Mouse (Mus musculus) CH12.LX (cell line): ENCODE data around the gene Kri1. TPM values are rescaled to one million over a fixed set of nuclear protein-coding genes. Genes with fewer than 3 reads are reported as not detected.
A peak's percentile ranks its signal among the peaks of the same experiment; 100 is the strongest.

ENCODE experiments used
- DNase-seq: peaks from one replicate; pipeline ENCODE4 v3.0.0-alpha.2; 2013; ENCODE audit errors: extremely low read depth
- H3K27ac ChIP-seq: 2 replicates; pipeline ENCODE4 v1.5.1; 2012; ENCODE audit warnings: low read depth, mild to moderate bottlenecking, control low read depth, moderate library complexity; ENCODE audit not compliant: insufficient read depth
- H3K27me3 ChIP-seq: replicated peaks from 2 replicates; pipeline ENCODE3; 2012; ENCODE audit warnings: inconsistent platforms
- H3K36me3 ChIP-seq, 2 experiments: replicated peaks in 1 of 2; 2 replicates each; pipeline versions ENCODE3 to v1.6.1; 2012; ENCODE audit warnings: inconsistent platforms in 1 of 2, low read length in 1 of 2, mild to moderate bottlenecking in 1 of 2, mixed read lengths in 1 of 2, moderate library complexity in 1 of 2; ENCODE audit not compliant: control insufficient read depth in 1 of 2, insufficient read depth in 1 of 2
- H3K4me1 ChIP-seq, 2 experiments: 2 replicates each; pipeline ENCODE4 v1.6.1; 2012; ENCODE audit warnings: inconsistent platforms in 1 of 2, moderate library complexity in 1 of 2; ENCODE audit not compliant: insufficient read depth in 2 of 2, control insufficient read depth in 1 of 2
- H3K4me2 ChIP-seq: 2 replicates; pipeline ENCODE4 v1.6.1; 2012; ENCODE audit warnings: low read depth, mild to moderate bottlenecking, control low read depth; ENCODE audit not compliant: poor library complexity, insufficient read depth, severe bottlenecking
- H3K4me3 ChIP-seq, 3 experiments: fragments of 150-350 bp in 1 of 3; sonication (generic) in 1 of 3; replicated peaks in 1 of 3; 2 replicates each; pipeline versions ENCODE3 to v1.5.1; 2011 to 2012; ENCODE audit warnings: low read depth in 2 of 3, low read length in 2 of 3, mild to moderate bottlenecking in 2 of 3, moderate library complexity in 2 of 3, control low read depth in 1 of 3, improper control_type of control experiment in 1 of 3, inconsistent platforms in 1 of 3, mixed read lengths in 1 of 3; ENCODE audit not compliant: poor library complexity in 1 of 3
- H3K79me2 ChIP-seq: replicated peaks from 2 replicates; pipeline ENCODE4 v1.6.1; 2012; ENCODE audit warnings: mild to moderate bottlenecking, moderate library complexity; ENCODE audit not compliant: control insufficient read depth, poor library complexity, insufficient read depth, severe bottlenecking; ENCODE audit errors: extremely low read depth
- H3K9ac ChIP-seq: 2 replicates; pipeline ENCODE4 v1.6.1; 2012; ENCODE audit warnings: low read depth, mild to moderate bottlenecking, control low read depth, moderate library complexity; ENCODE audit not compliant: insufficient read depth
- H3K9me3 ChIP-seq: replicated peaks from 2 replicates; pipeline ENCODE3; 2012; ENCODE audit warnings: low read length, inconsistent platforms, mixed read lengths
- CTCF ChIP-seq, 2 experiments: IDR thresholded peaks in 1 of 2; conservative IDR thresholded peaks in 1 of 2; 2 replicates each; pipeline ENCODE4 v1.5.1; 2011 to 2012; ENCODE audit warnings: low read depth in 2 of 2, low read length in 2 of 2, improper control_type of control experiment in 1 of 2, inconsistent platforms in 1 of 2, mild to moderate bottlenecking in 1 of 2, moderate library complexity in 1 of 2
- JUN ChIP-seq: IDR thresholded peaks from 2 replicates; pipeline ENCODE4 v1.6.1; 2011; ENCODE audit warnings: low read depth, mild to moderate bottlenecking, low read length, improper control_type of control experiment, moderate library complexity; ENCODE audit not compliant: insufficient read depth
- JUND ChIP-seq: conservative IDR thresholded peaks from 2 replicates; pipeline ENCODE4 v1.6.1; 2011; ENCODE audit warnings: low read depth, low read length, improper control_type of control experiment
- MEF2A ChIP-seq: IDR thresholded peaks from 2 replicates; pipeline ENCODE4 v1.6.1; 2014; ENCODE audit warnings: low read depth, mild to moderate bottlenecking, inconsistent platforms, low read length, improper control_type of control experiment, borderline replicate concordance
- POLR2AphosphoS2 ChIP-seq: IDR thresholded peaks from 2 replicates; pipeline ENCODE4 v1.6.1; 2011; ENCODE audit warnings: low read depth, low read length, improper control_type of control experiment
- RAD21 ChIP-seq: IDR thresholded peaks from 2 replicates; pipeline ENCODE4 v1.6.1; 2011; ENCODE audit warnings: low read depth, mild to moderate bottlenecking, low read length, improper control_type of control experiment, moderate library complexity
- SMC3 ChIP-seq: IDR thresholded peaks from 2 replicates; pipeline ENCODE4 v1.6.1; 2011; ENCODE audit warnings: low read depth, low read length, improper control_type of control experiment
- ZC3H11A ChIP-seq: IDR thresholded peaks from 2 replicates; pipeline ENCODE4 v1.6.1; 2012; ENCODE audit warnings: low read depth, mild to moderate bottlenecking, inconsistent platforms, low read length, improper control_type of control experiment
- dilution Hi-C: fragments of 300-500 bp; cut with MboI; formaldehyde crosslinking; loops from 2 replicates; pipeline ENCODE4 v1.14.3; 2020; ENCODE audit warnings: low sequenced_read_pairs; ENCODE audit not compliant: extremely low pct_unique_long_range_greater_than_20kb, extremely low pct_ligation_motif_present
- in situ Hi-C: fragments of 300-500 bp; cut with MboI; formaldehyde crosslinking; loops from 3 replicates; pipeline ENCODE4 v1.14.3; 2019; ENCODE audit warnings: low sequenced_read_pairs, low pct_ligation_motif_present, low pct_unique_long_range_greater_than_20kb, mixed read lengths
- polyA plus RNA-seq: library from polyadenylated mRNA; unstranded; fragments of >175 nt; gene quantifications from 2 replicates; pipeline ENCODE4 v1.2.1, GENCODE M21; 2012; ENCODE audit warnings: low read depth; ENCODE audit not compliant: insufficient read length
- total RNA-seq, 2 experiments: library from RNA; depleted of rRNA; stranded (reverse); fragments of 300-350 nt in 1 of 2; fragments of >200 nt in 1 of 2; gene quantifications; 2 replicates each; pipeline ENCODE4 v1.2.3; 2012 to 2014

Gene Kri1
- total and polyA plus RNA-seq, 3 experiments: 28.8 to 57.1 (median 55.5) TPM

DNA sequence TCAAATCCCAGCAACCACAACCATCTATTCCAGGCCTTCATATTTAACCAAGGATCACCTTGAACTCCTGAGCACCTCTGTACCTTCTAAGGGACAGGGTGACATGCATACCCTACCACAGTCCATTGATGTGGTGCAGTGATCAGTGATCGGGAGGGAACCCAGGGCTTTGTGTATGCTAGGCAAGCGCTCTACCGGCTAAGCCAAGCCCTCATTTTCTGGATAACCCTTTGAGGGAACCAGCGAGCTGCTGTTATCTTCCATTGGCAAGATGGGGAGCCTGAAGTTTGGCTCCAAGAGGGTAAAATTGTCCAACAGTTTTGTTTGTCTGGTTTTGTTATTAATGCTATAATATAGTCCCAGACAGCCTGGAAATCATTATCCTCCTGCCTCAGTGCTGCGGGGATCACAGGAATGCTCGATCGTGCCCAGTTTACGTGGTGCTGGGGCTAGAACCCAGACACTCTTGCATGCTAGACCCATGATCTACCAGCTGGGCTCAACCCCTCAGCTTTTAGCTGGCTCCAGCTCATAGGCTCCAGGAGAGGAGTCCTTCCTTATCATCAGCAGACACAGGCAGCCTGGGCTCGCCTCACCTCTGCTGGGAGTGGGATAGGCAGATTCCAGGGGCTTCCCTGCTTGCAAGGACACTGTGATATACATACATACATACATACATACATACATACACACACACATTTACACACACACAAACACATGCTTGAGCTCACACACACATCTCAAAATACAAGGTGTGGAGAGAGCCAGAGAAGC, 26.8 kb upstream of the Kri1 start:
- DNase-seq: no peak
- no peaks in the 10 kb centered on the region for H3K79me2 ChIP-seq
- H3K4me2 ChIP-seq: no peak overlapping the region
- H3K9me3 ChIP-seq: peaks cover under 1% of the 10 kb centered on the region
- dilution Hi-C loops: no loop called here
- H3K27ac ChIP-seq: no peak overlapping the region
- H3K27me3 ChIP-seq: no peaks in the 10 kb centered on the region
- in situ Hi-C loops: loop anchor here (5.0 kb wide), 2 partner anchors 38 to 98 kb away; partner anchors contain the start of gene Qtrt1
- H3K4me3 ChIP-seq: no peak overlapping the region
- no peak for TF ChIP-seq POLR2AphosphoS2
- H3K36me3 ChIP-seq: no peaks in the 10 kb centered on the region
- H3K4me1 ChIP-seq: peaks cover 2 to 23% of the 10 kb centered on the region in 2 experiments
- H3K9ac ChIP-seq: no peak overlapping the region

DNA sequence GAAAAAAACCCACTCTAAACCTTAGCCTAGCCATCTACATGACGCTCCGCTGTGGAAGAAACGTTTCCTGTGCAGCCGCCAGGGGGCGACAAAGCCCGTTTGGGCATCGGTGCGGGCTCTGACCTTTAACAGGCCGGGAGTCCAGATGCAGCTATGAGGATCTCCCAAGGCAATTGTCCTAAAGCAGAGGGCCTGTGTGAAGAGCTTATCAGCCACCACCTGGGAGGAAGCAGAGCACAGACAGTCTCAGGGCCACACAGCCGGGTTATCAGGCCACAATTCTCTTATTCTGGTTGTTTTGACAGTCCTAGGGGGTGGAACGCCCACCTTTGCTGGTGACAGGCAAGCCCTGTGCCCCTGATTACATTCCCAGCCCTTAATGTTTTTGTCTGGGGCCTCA, 25.6 kb upstream of the Kri1 start:
- TF ChIP-seq SMC3: peak; percentile 99
- TF ChIP-seq ZC3H11A: peak; percentile 93
- peak; percentile 91 to 98 for TF ChIP-seq CTCF (conservative IDR thresholded peaks at IDR 0.05 in 1 of 2, IDR thresholded peaks at IDR 0.05 in 1 of 2; ENCODE audit: low read depth in 2 of 2, low read length in 2 of 2)
- TF ChIP-seq MEF2A: no peak
- peak; percentile 94 for TF ChIP-seq RAD21
- TF ChIP-seq, all 38 proteins: peak for 4
- dilution Hi-C loops (no loop called here), in situ Hi-C loops (loop anchor here (5.0 kb wide), 1 partner anchor 39 kb away; no protein-coding TSS in a partner anchor)
- Histone ChIP-seq H3K79me2 (no peaks in the 10 kb centered on the region), H3K9ac (no peak overlapping the region), H3K4me3 (no peak overlapping the region), H3K9me3 (no peaks in the 10 kb centered on the region), H3K27ac (no peak overlapping the region), H3K36me3 (no peaks in the 10 kb centered on the region), H3K27me3 (no peaks in the 10 kb centered on the region), H3K4me2 (no peak overlapping the region), H3K4me1 (peaks cover 5 to 26% of the 10 kb centered on the region in 2 experiments)
- peak; percentile 85 for DNase-seq

DNA sequence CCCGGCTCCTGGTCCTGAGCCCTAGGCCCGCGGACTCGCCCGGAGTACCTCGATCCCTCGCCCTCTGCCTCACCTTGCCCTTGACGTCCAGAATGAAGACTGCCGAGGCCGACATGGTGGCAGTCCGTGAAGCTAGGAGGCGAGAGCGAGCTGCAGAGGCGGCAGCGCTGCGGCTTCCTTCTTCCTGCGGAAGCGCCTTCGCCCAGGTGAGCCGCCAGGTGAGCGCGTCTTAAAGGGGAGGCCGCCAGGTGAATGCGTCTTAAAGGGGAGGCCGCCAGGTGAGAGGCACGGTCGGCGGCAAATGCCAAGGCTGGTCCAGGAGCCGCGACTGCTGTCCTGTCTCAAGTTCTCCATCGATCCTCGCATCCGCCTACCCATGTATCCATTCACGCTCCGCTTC, 24.4 kb upstream of the Kri1 start, which contains the start of gene Ap1m2:
Gene Ap1m2 (minus strand): TSS at position 204 of the 400 bp plus-strand sequence.
- TF ChIP-seq JUN (no peak), JUND (no peak)
- DNase-seq: no peak
- Histone ChIP-seq H3K9me3 (no peaks in the 10 kb centered on the region), H3K9ac (no peak within 1 kb of the TSS), H3K4me3 (no peak within 1 kb of the TSS), H3K4me1 (peaks cover 5 to 23% of the 10 kb centered on the region in 2 experiments), H3K79me2 (no peaks in the 10 kb centered on the region), H3K36me3 (no peaks in the 10 kb centered on the region), H3K27ac (no peak within 1 kb of the TSS), H3K27me3 (no peaks in the 10 kb centered on the region), H3K4me2 (no peak within 1 kb of the TSS)
- in situ Hi-C loops: loop anchor here (5.0 kb wide), 1 partner anchor 40 kb away; no protein-coding TSS in a partner anchor
- dilution Hi-C loops: no loop called here
